Mouse (Mus musculus) stomach, postnatal 0 days (tissue): ENCODE measurements around the gene Prkcg. TPM values are rescaled to one million over a fixed set of nuclear protein-coding genes. Genes with fewer than 3 reads are reported as not detected.

Experiments used
- ATAC-seq: fragments of 200-750 bp; cut with Nextera tagmentation; 2 replicates; pipeline ENCODE4 v1.8.0; 2017; ENCODE audit not compliant: low FRiP score, low TSS enrichment
- DNase-seq: peaks from one replicate; pipeline ENCODE4 v3.0.0-alpha.2; 2016; ENCODE audit warnings: low spot score
- H3K27ac ChIP-seq: fragments of 300-500 bp; sonication (generic); replicated peaks from 2 replicates; pipeline ENCODE4 v1.5.1; 2014; ENCODE audit warnings: mild to moderate bottlenecking, control low read depth
- H3K27me3 ChIP-seq: fragments of 300-500 bp; sonication (generic); 2 replicates; pipeline ENCODE4 v1.6.1; 2014; ENCODE audit warnings: low read length; ENCODE audit not compliant: control insufficient read depth, insufficient read depth
- H3K36me3 ChIP-seq: fragments of 300-500 bp; sonication (generic); 2 replicates; pipeline ENCODE4 v1.6.1; 2014; ENCODE audit warnings: low read length, mixed read lengths; ENCODE audit not compliant: control insufficient read depth, insufficient read depth
- H3K4me1 ChIP-seq: fragments of 300-500 bp; sonication (generic); replicated peaks from 2 replicates; pipeline ENCODE4 v1.6.1; 2014; ENCODE audit warnings: antibody characterized with exemption; ENCODE audit not compliant: control insufficient read depth, insufficient read depth
- H3K4me2 ChIP-seq: fragments of 300-500 bp; sonication (generic); replicated peaks from 2 replicates; pipeline ENCODE4 v1.6.1; 2014; ENCODE audit warnings: low read depth, mild to moderate bottlenecking, control low read depth, moderate library complexity
- H3K4me3 ChIP-seq: fragments of 300-500 bp; sonication (generic); 2 replicates; pipeline ENCODE4 v1.5.1; 2014; ENCODE audit warnings: low read depth, low read length, control low read depth
- H3K9ac ChIP-seq: fragments of 300-500 bp; sonication (generic); 2 replicates; pipeline ENCODE4 v1.6.1; 2014; ENCODE audit warnings: mild to moderate bottlenecking, low read length, control low read depth, mixed read lengths
- H3K9me3 ChIP-seq: fragments of 300-500 bp; sonication (generic); 2 replicates; pipeline ENCODE4 v1.6.1; 2016; ENCODE audit warnings: low read length; ENCODE audit not compliant: control insufficient read depth
- CTCF ChIP-seq: IDR thresholded peaks from 2 replicates; pipeline ENCODE4 v1.5.1; 2016; ENCODE audit warnings: antibody characterized with exemption, low read depth, mild to moderate bottlenecking, moderate library complexity
- EP300 ChIP-seq: optimal IDR thresholded peaks from 2 replicates; pipeline ENCODE3; 2016; ENCODE audit warnings: antibody characterized with exemption
- WGBS: fragments of 180-500 bp; shearing (Covaris S2); extraction: QIAGEN DNeasy Blood & Tissue Kit; methylation state at CpG from one replicate; pipeline ENCODE4 v1.1.7; 2014; 5-methylcytosine and 5-hydroxymethylcytosine counted together
- polyA plus RNA-seq: library from polyadenylated mRNA; unstranded; fragments of >200 nt; fragmentation: Nextera tagmentation; extraction: Ambion mirVana; gene quantifications from 2 replicates; pipeline ENCODE4 v1.2.1, GENCODE M21; 2015

Prkcg gene
- polyA plus RNA-seq, 1 experiment from 2014 or later: 0.24 TPM

DNA sequence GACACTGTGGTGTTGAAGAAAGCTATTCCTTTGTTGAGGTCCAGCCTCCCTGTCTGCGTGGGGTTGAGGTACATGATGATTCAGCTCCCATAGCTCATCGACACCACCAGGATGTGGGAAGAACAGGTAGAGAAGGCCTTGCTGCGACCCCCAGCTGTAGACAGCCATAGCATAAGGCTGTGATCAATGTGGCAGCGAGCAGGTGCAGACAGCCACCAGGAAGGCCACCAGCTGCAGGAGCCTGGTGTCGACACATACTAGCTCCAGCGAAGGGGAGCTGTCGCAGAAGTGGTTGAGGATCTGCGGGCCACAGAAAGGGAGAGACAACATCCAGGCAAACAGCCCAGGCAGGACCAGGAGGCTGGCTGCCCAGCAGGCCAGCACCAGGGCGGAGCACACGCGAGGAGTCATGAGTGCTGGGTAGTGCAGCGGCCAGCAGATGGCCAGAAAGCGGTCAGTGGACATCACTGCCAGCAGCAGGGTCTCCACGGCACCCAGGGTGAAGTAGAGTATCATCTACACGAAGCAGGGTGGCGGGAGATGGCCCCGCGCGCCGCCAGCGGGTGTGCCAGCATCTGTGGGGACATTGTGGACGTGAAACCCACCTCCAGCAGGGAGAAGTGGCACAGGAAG is 24.5 kb upstream of the Prkcg start:
- ATAC-seq (peak; percentile 47; the same call in 1 of the 2 replicates), DNase-seq (no peak)
- H3K4me3 ChIP-seq: no peak overlapping the region
- H3K4me1 ChIP-seq: no peaks in the 10 kb centered on the region
- H3K9ac ChIP-seq: no peak overlapping the region
- whole genome bisulfite sequencing: 34% methylated on average over 22 of the region's 22 CpGs
- H3K27me3 ChIP-seq: no peaks in the 10 kb centered on the region
- H3K36me3 ChIP-seq: no peaks in the 10 kb centered on the region
- peak overlapping the region; percentile 23; the same call in 1 of the 2 replicates for H3K4me2 ChIP-seq
- peak; percentile 53 for TF ChIP-seq CTCF
- TF ChIP-seq EP300: no peak
- H3K9me3 ChIP-seq: no peaks in the 10 kb centered on the region
- no peak overlapping the region for H3K27ac ChIP-seq

DNA sequence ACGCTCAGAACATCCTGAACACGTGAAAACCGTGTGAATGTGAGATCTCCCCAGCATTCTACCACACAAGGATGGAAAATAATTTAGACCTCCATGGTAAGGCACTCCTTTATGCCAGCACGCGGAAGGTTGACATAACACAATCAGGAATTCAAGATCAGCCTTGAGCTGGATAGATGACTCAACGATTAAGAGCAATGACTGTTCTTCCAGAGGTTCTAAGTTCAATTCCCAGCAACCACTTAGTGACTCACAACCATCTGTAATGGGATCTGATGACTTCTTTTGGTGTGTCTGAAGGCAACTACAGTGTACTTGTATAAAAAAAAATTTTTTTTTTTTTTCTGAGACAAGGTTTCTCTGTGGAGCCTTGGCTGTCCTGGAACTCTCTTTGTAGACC is 23.7 kb upstream of the Prkcg start:
- no peak for DNase-seq
- Histone ChIP-seq H3K9me3 (no peaks in the 10 kb centered on the region), H3K4me1 (no peaks in the 10 kb centered on the region), H3K4me3 (no peak overlapping the region), H3K36me3 (no peaks in the 10 kb centered on the region), H3K27ac (no peak overlapping the region), H3K9ac (no peak overlapping the region), H3K27me3 (no peaks in the 10 kb centered on the region), H3K4me2 (no peak overlapping the region)
- no peak for TF ChIP-seq CTCF
- TF ChIP-seq EP300: no peak
- 68% methylated on average over 6 of the region's 6 CpGs for WGBS
- no peak for ATAC-seq

DNA sequence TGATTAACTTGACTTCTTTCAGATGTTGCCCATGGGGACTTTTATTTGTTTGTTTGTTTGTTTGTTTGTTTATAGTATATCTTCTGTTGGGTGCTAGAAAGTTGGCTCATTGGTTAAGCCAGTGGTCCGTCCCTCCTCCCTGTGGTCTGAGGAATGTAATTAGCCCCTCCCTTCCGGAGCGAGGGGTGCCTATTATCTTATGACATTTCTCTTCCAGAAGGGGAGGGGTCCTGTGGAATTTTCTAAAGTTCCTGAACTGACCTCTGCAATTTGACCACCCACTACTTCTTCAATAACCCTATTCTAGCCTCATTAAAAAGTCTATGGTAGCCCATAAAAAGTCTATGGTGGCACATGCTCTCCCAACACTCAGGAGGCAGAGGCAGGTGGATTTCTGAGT is 21.7 kb upstream of the Prkcg start:
- Histone ChIP-seq H3K9ac (no peak overlapping the region), H3K27me3 (no peaks in the 10 kb centered on the region), H3K4me3 (no peak overlapping the region), H3K4me1 (no peaks in the 10 kb centered on the region), H3K9me3 (no peaks in the 10 kb centered on the region), H3K4me2 (no peak overlapping the region), H3K27ac (no peak overlapping the region), H3K36me3 (no peaks in the 10 kb centered on the region)
- WGBS: 73% methylated on average over 3 of the region's 3 CpGs
- ATAC-seq (no peak), DNase-seq (no peak)
- TF ChIP-seq CTCF: no peak
- TF ChIP-seq EP300: no peak

DNA sequence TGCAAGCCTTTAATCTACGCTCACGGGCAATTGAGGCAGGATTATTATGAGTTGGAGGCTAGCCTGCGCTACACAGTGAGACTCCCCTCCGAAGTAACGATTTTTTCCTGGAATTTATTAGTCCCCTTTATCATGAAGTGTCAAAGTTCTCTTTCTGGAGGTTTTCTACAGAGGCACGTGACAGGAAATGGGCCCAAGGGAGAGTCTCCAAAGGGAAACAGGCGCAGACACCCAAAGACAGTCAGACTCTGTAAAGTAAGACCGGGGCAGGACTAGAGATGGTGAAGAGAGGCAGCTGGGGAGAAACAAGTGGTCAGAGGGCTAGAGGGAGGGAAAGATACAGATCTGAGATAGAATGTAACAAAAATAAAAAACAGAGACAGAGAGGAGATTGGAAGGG is 21.1 kb upstream of the Prkcg start:
- H3K27me3 ChIP-seq: no peaks in the 10 kb centered on the region
- no peak for DNase-seq
- H3K9me3 ChIP-seq: no peaks in the 10 kb centered on the region
- H3K36me3 ChIP-seq: no peaks in the 10 kb centered on the region
- 63% methylated on average over 8 of the region's 8 CpGs for WGBS
- H3K9ac ChIP-seq: no peak overlapping the region
- TF ChIP-seq EP300: no peak
- no peak for TF ChIP-seq CTCF
- H3K4me1 ChIP-seq: no peaks in the 10 kb centered on the region
- no peak overlapping the region for H3K4me3 ChIP-seq
- H3K4me2 ChIP-seq: no peak overlapping the region
- no peak for ATAC-seq
- no peak overlapping the region for H3K27ac ChIP-seq

DNA sequence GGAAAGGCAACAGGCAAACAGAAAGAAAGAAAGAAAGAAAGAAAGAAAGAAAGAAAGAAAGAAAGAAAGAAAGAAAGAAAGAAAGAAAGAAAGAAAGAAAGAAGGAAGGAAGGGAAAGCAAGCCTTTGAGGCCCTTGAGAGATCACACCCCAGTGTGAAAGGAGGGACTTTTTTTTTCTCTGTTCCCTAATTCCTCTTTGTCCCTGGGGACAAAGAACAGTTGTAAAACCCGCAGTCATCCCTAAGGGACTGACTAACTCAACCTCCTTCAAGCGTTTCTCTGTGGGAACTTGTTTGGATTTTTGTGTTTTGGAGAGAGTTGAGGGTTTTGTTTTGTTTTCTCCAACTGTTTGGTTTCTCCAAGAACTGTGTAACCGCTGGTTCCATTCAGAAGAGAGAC is 20.7 kb upstream of the Prkcg start:
- Histone ChIP-seq H3K4me2 (no peak overlapping the region), H3K27me3 (no peaks in the 10 kb centered on the region), H3K4me1 (no peaks in the 10 kb centered on the region), H3K27ac (no peak overlapping the region), H3K4me3 (no peak overlapping the region), H3K9me3 (no peaks in the 10 kb centered on the region), H3K36me3 (no peaks in the 10 kb centered on the region), H3K9ac (no peak overlapping the region)
- WGBS: 33% methylated on average over 3 of the region's 3 CpGs
- ATAC-seq (no peak), DNase-seq (no peak)
- TF ChIP-seq EP300 (no peak), CTCF (no peak)

DNA sequence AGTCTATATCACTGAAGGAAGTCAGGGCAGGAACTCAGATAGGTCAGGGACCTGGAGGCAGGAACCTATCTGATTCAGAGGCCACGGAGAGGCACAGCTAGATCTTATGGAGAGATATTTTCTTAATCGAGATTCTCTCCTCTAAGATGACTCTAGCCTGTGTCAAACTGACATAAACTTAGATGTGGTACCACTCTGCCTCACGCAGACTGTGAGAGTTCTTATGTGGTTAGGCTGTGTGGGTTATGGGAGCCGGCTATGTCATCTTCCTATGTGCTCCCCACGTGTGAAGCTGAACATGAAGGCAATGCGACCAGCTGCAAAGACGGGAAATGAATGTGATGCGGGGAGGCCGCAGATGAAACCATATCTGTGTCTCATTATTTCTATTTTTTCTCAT is 16.8 kb upstream of the Prkcg start:
- no peaks in the 10 kb centered on the region for H3K4me1 ChIP-seq
- DNase-seq (no peak), ATAC-seq (no peak)
- H3K9ac ChIP-seq: no peak overlapping the region
- no peak overlapping the region for H3K4me3 ChIP-seq
- WGBS: 86% methylated on average over 9 of the region's 9 CpGs
- H3K4me2 ChIP-seq: no peak overlapping the region
- no peaks in the 10 kb centered on the region for H3K9me3 ChIP-seq
- no peak overlapping the region for H3K27ac ChIP-seq
- no peaks in the 10 kb centered on the region for H3K36me3 ChIP-seq
- TF ChIP-seq EP300 (no peak), CTCF (no peak)
- no peaks in the 10 kb centered on the region for H3K27me3 ChIP-seq
